17 mouse cellular contexts compared by ENCODE assay signal in genomic region chr11:8948871-8949270, GRCm38 (mm10). TPM values are rescaled to one million over a fixed set of nuclear protein-coding genes. Genes with fewer than 3 reads are reported as not detected.
"Had no signal": no experiment of that assay in that cellular context is flagged by ENCODE, and none has a peak within 500 bp of the region (broad histone marks: within the 10 kb centered on the region; RNA-seq: fewer than 3 reads in every experiment).

No protein-coding gene starts in this region.

- H3K27ac ChIP-seq: kidney, embryonic 15.5 days; liver, embryonic 13.5 days; midbrain, embryonic 10.5 days; midbrain, embryonic 13.5 days; stomach, postnatal 0 days had no signal

- H3K27me3 ChIP-seq: kidney, embryonic 15.5 days; liver, embryonic 13.5 days; midbrain, embryonic 13.5 days had no signal

- DNase-seq: kidney, adult 8-10 months; kidney, postnatal 10 days; kidney, postnatal 36 days; left cerebral cortex, postnatal 4 days; liver, embryonic 13.5 days; thymus, adult 2 months; thymus, postnatal 14 days; thymus, postnatal 4 days had no signal

- H3K36me3 ChIP-seq: kidney, embryonic 15.5 days; liver, embryonic 13.5 days; midbrain, embryonic 10.5 days; midbrain, embryonic 13.5 days had no signal

- H3K9me3 ChIP-seq: kidney, embryonic 15.5 days; liver, embryonic 13.5 days; megakaryocyte, embryonic 14.5 days; midbrain, embryonic 10.5 days; midbrain, embryonic 13.5 days had no signal

- ATAC-seq: intestine, postnatal 0 days; midbrain, embryonic 13.5 days; midbrain, embryonic 16.5 days had no signal

- H3K4me3 ChIP-seq: kidney, embryonic 15.5 days; liver, embryonic 13.5 days; megakaryocyte, embryonic 14.5 days; midbrain, embryonic 10.5 days; midbrain, embryonic 13.5 days; myocyte had no signal

- H3K9ac ChIP-seq: kidney, embryonic 15.5 days; liver, embryonic 13.5 days; midbrain, embryonic 13.5 days had no signal

- H3K4me2 ChIP-seq: kidney, embryonic 15.5 days; liver, embryonic 13.5 days; midbrain, embryonic 13.5 days had no signal

- H3K4me1 ChIP-seq: kidney, embryonic 15.5 days; midbrain, embryonic 10.5 days; midbrain, embryonic 13.5 days had no signal

RNA-seq across cellular contexts. Expression of gene Pkd1l1, which starts 24.2 kb away (rescaled TPM):
- polyA plus RNA-seq: intestine, postnatal 0 days; myocyte; small intestine, adult 2 months had no signal
